Mouse (Mus musculus) cerebellum, adult 9-10 months (tissue): ENCODE data around the gene Nrxn2.

Experiments
- DNase-seq: peaks from one replicate; pipeline ENCODE4 v3.0.0; 2022

Nrxn2 gene

GRCm38 (mm10) chr19:6522289-6522688 is 103.8 kb downstream of the Nrxn2 start:
- no peak for DNase-seq

- no peak for DNase-seq
Observed at GRCm38 (mm10) chr19:6525023-6525422, 106.5 kb downstream of the Nrxn2 start.

GRCm38 (mm10) chr19:6526010-6526409 is 107.5 kb downstream of the Nrxn2 start:
- peak; percentile 64 for DNase-seq

GRCm38 (mm10) chr19:6527439-6527838 is 108.9 kb downstream of the Nrxn2 start:
- peak; percentile 95 for DNase-seq

- DNase-seq, result peak; percentile 98
Observed at GRCm38 (mm10) chr19:6527839-6528531, 109.5 kb downstream of the Nrxn2 start.

- no peak for DNase-seq
Observed at GRCm38 (mm10) chr19:6529265-6529985, 110.9 kb downstream of the Nrxn2 start.

- DNase-seq, result no peak
Observed at GRCm38 (mm10) chr19:6530359-6530758, 111.8 kb downstream of the Nrxn2 start.

- DNase-seq, result no peak
Observed at GRCm38 (mm10) chr19:6531011-6531631, 112.6 kb downstream of the Nrxn2 start.

- DNase-seq, result no peak
Observed at GRCm38 (mm10) chr19:6531832-6532471, 113.4 kb downstream of the Nrxn2 start.

- DNase-seq, result no peak
Observed at GRCm38 (mm10) chr19:6532656-6533055, 114.1 kb downstream of the Nrxn2 start.

- DNase-seq, result peak; percentile 90
Observed at GRCm38 (mm10) chr19:6533290-6534117, 115.0 kb downstream of the Nrxn2 start.

- no peak for DNase-seq
Observed at GRCm38 (mm10) chr19:6534118-6534415, 115.5 kb downstream of the Nrxn2 start.

- DNase-seq, result no peak
Observed at GRCm38 (mm10) chr19:6536201-6536600, 117.7 kb downstream of the Nrxn2 start.

GRCm38 (mm10) chr19:6536696-6537095 is 118.2 kb downstream of the Nrxn2 start:
- DNase-seq, result peak; percentile 78

GRCm38 (mm10) chr19:6537526-6537925 is 119.0 kb downstream of the Nrxn2 start:
- DNase-seq, result no peak

- no peak for DNase-seq
Observed at GRCm38 (mm10) chr19:6538546-6538945, 120.0 kb downstream of the Nrxn2 start.

- DNase-seq, result peak; percentile 34
Observed at GRCm38 (mm10) chr19:6539592-6539991, 121.1 kb downstream of the Nrxn2 start.

GRCm38 (mm10) chr19:6540191-6540590 is 121.7 kb downstream of the Nrxn2 start:
- DNase-seq, result no peak

GRCm38 (mm10) chr19:6541521-6541920 is 123.0 kb downstream of the Nrxn2 start:
- DNase-seq, result no peak

- DNase-seq, result peak; percentile 39
Observed at GRCm38 (mm10) chr19:6542367-6543034, 124.0 kb downstream of the Nrxn2 start, which contains the start of gene Slc22a12. Gene Slc22a12 (minus strand): TSS chr19:6543032.

- DNase-seq, result no peak
Observed at GRCm38 (mm10) chr19:6543035-6543383, 124.5 kb downstream of the Nrxn2 start.

- no peak for DNase-seq
Observed at GRCm38 (mm10) chr19:6543518-6543917, 125.0 kb downstream of the Nrxn2 start.
